Mouse (Mus musculus) left cerebral cortex, postnatal 4 days (tissue): ENCODE results near the gene Rab17. TPM values are rescaled to one million over a fixed set of nuclear protein-coding genes. Genes with fewer than 3 reads are reported as not detected.

ENCODE experiments used
- DNase-seq: peaks from one replicate; pipeline ENCODE4 v3.0.0-alpha.2; 2022
- intact Hi-C: fragments of 180-260 bp; cut with DNase I; formaldehyde crosslinking; loops from one replicate; pipeline ENCODE4 v1.15.1; 2025
- total RNA-seq, 2 experiments: library from RNA; stranded (reverse); gene quantifications; 2 replicates each; pipeline ENCODE4 v1.2.3; 2021

The Rab17 gene
- not detected for total RNA-seq

- intact Hi-C loops = no loop called here
- no peak for DNase-seq
Measured at GRCm38 (mm10) chr1:90969347-90969784, at the start of gene Rab17. Gene Rab17, minus strand, starts transcription at chr1:90969661.

GRCm38 (mm10) chr1:91017111-91017758 lies 47.8 kb upstream of the Rab17 start:
- intact Hi-C loops = no loop called here
- DNase-seq = no peak

DNA sequence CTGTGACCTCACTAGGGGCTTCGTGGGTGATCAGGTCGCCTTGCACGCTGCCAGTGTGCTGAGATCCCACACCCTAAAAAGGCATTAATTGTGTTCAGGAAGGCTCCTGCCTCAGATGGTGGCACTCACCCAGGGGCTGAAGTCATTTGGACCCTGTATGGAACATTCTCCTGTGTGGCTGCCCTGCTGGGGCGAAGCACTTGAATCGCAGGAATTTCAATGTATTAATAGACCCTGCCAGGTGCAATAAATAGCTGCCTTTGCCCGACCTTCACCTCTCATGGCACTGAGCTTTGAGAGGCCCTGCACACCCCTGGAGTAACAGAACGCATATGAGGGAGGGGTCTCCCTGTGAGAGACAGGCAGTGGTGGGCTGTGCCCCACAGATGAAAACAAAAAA lies 46.1 kb upstream of the Rab17 start:
- intact Hi-C loops = no loop called here
- no peak for DNase-seq

DNA sequence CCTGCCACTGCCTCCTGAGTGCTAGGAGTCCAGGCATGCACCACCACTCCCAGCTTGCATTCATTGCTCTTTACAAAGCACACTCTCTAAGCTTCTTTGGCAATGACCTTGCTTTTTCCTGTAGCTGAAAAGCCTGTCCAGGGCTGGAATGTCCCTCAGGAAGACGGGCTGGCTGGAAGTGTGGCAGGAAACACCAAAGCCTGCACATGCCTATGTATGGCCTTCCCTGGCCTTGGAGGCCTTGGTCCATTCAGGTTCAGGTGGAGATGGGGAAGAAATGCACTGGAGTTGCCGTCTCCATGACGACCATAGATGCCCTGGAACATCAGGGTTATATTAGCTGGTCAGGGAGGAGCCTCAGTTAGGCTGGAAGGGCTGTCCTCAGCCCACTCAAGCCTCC lies 44.3 kb upstream of the Rab17 start:
- intact Hi-C loops = no loop called here
- DNase-seq = no peak

DNA sequence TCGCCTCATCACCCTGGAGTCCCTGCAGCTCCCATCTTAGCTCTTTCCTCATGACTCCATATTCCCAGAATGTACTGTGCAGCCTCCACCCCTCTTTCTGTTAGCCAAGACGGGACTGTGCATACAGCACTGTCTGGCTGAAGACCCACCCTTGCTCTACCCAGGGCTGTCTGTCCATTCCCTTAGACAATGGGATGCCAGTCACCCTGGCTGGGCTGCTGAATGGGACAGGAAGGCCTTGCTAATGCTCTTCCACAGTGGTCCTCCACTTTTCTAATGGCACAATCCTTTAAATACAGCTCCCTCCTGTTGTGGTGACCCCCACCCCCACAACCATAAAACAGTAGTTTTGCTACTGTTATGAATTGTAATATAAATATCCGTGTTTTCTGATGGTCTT lies 41.9 kb upstream of the Rab17 start:
- no peak for DNase-seq
- intact Hi-C loops = no loop called here

DNA sequence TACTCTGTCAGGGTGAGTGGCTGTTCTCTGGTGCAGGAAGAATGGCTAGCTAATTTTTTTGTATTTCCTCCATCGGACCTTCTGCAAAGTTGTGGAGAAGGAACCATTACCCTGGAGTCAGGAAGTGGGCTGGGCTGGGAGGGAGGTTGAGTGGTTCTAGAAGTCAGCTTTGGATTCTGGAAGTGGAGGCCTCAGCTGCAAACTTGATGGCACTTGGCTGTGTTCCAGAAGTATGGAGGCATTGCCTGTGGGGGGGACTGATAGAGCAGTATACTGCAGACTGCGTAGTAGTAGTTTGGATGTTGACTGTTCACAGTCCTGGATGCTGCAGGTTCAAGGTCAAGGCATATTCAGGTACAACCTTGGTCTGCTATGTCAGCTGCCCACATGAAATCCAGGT lies 41.3 kb upstream of the Rab17 start:
- DNase-seq = no peak
- intact Hi-C loops = no loop called here

GRCm38 (mm10) chr1:91010216-91010615 lies 40.8 kb upstream of the Rab17 start:
- DNase-seq = no peak
- intact Hi-C loops = no loop called here

DNA sequence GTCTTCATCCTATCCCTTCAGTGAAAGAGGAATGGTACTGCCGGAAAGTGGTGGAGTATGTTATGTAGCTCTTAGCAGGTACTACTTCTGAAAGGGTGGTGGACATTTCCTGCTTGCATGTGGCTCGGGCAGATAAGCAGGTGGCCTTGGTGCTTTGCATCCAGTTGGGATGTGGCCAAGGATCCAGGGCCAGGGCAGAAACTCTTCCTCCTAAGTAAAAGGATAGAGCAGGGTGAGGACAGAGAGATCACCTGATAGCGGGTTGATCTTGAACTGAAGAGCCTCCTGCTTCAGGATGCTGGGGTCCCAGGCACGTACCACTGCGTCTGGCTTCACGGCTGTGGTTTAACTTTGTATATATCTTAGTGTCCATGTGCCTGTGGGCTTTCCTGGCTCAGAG lies 39.8 kb upstream of the Rab17 start:
- no peak for DNase-seq
- intact Hi-C loops = no loop called here

DNA sequence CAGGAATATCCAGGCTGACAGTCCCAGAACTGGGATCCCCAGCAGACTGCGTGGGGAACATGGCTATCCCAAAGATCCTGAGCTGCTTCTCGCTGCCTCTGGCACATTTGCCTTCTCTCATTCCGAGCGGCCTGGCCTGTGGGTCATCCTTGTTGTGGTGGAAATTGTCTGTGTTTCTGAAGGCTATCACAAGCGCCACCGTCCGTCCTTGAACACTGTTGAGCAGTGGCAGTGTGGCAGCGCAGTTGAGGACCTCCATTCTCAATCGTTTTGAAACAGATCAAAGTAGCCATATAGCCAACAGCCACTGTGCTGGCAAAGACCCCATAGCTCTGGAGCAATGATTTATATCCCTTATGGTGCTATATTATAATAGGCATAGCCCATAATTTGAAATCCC lies 39.3 kb upstream of the Rab17 start:
- no peak for DNase-seq
- intact Hi-C loops = no loop called here

DNA sequence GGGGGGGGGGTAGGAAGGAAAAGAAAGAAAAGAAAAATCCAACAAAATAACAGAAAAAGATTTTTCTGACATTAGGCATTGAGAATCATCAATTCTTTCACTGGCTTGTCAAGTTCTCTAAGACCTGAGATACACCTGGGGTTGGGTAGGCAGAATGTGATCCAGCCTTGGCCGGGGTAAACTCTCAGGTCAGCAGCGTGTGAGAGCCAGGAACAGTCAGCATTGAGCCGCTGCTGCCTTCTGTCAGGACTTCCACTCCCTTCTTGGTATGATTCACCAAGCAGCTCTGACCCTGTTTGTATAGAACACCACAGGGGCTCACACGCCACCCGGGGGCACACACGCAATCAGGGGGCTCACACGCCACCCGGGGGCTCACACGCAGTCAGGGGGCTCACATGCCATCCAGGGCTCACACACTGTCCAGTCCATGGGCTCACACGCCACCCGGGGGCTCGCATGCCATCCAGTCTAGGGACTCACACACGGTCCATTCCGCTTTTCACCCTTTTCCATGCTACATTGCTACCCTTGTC lies 38.8 kb upstream of the Rab17 start:
- DNase-seq = no peak
- intact Hi-C loops = no loop called here

DNA sequence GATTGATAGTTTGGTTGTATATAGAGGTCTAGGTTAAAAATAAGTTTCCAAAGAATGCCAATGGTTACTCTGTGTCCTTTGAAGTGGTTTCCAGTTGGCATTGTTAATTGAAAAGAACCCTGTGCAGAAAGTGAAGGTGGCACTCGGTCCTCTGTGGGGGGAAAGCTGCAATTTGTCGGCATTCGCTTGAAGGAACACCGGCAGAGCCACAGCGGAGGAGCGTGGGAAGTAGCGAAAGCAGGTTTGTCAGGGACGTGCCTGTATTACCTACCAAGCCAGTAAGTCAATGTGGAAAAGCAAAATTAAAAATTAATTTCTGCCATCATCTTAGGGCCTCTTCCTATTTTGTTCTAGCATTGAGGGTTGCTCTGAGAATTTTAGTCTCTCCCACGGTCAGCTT lies 37.2 kb upstream of the Rab17 start:
- DNase-seq = no peak
- intact Hi-C loops = no loop called here

DNA sequence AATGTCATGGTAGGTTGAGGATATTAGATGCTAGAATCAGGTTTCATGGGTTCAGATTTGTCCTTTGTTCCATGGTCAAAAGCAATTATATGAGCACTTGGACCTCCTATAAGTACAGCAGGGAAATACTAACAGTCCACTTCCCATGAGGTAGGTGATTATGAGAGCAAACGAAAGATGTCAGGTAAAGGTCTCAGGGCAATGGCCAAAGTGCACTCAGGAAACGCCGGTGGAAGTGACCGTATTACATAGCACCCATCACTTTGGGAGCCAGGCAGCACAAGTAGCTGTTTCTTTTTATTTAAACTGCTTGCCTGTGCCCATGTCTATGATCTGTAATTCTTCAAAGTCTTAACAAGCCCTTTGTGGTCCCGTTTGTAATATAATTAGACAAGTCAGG lies 36.6 kb upstream of the Rab17 start:
- no peak for DNase-seq

GRCm38 (mm10) chr1:91003522-91004253 lies 34.2 kb upstream of the Rab17 start:
- no peak for DNase-seq
- intact Hi-C loops = no loop called here

More for the DNA sequence above, 36.6 kb upstream of the Rab17 start:
- intact Hi-C loops = no loop called here

- no peak for DNase-seq
- intact Hi-C loops = no loop called here
Measured at GRCm38 (mm10) chr1:91002641-91003040, 33.2 kb upstream of the Rab17 start.

GRCm38 (mm10) chr1:91001871-91002539 lies 32.5 kb upstream of the Rab17 start:
- intact Hi-C loops = no loop called here
- DNase-seq = no peak

- intact Hi-C loops = no loop called here
Measured at GRCm38 (mm10) chr1:91001101-91001500, 31.6 kb upstream of the Rab17 start.

GRCm38 (mm10) chr1:90999911-91000601 lies 30.6 kb upstream of the Rab17 start:
- no peak for DNase-seq
- intact Hi-C loops = no loop called here

More at GRCm38 (mm10) chr1:91001101-91001500, 31.6 kb upstream of the Rab17 start:
- no peak for DNase-seq

GRCm38 (mm10) chr1:90998891-90999611 lies 29.6 kb upstream of the Rab17 start:
- DNase-seq = peak; percentile 17
- intact Hi-C loops = no loop called here

DNA sequence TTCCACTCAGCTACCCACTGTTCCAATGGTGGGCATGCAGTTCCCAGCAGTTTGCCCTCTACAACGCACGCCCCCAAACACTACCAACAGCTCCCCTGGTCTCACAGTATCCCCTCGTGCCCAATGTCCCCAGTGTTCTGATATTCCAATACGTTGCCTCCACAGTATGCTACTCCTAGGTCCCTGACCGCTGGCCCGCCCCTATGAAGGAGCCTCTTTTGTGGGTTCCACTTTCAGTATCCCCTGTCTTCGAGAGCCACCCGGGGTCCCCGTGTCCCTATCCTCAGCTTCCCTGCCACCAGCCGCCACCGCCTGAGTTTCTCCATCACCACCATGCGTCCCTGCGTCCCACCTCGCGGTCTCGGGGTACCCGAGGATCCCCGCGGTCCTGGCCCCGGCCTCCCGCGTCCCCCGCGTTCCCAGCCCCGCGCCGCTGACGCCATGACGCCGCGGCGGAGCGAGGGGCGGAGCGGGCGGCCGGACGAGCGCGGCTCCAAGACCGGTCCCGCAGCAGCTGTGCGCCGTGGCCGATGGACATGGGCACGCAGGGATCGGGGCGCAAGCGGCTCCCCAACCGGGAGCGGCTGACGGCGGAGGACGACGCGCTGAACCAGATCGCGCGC lies 28.9 kb upstream of the Rab17 start, which contains the start of gene Lrrfip1:
Lrrfip1 (plus strand) TSS at position 470 of the 623 bp plus-strand sequence.
- intact Hi-C loops = no loop called here
- peak; percentile 35 for DNase-seq

GRCm38 (mm10) chr1:90997641-90998040 lies 28.2 kb upstream of the Rab17 start:
- DNase-seq = no peak
- intact Hi-C loops = no loop called here
